Mouse (Mus musculus): ENCODE measurements around the gene Apof.

The Apof gene

GRCm38 (mm10) chr10:128298243-128298642, 29.8 kb downstream of the Apof start:
- peak; percentile 81 for DNase-seq (ENCODE audit: low spot score)

- no peak for DNase-seq (ENCODE audit: low spot score)
Observed at GRCm38 (mm10) chr10:128298702-128299171, 30.3 kb downstream of the Apof start, which contains the start of gene Il23a. Gene Il23a (minus strand): TSS chr10:128298752.

GRCm38 (mm10) chr10:128302357-128302756, 33.9 kb downstream of the Apof start:
- DNase-seq (ENCODE audit: low spot score): no peak

- no peak for DNase-seq (ENCODE audit: low spot score)
Observed at GRCm38 (mm10) chr10:128302785-128303125, 34.3 kb downstream of the Apof start.

GRCm38 (mm10) chr10:128303126-128304021, 34.9 kb downstream of the Apof start, which contains the start of gene Pan2:
Gene Pan2 (plus strand): TSS chr10:128303335.
- DNase-seq (ENCODE audit: low spot score): peak; percentile 99

GRCm38 (mm10) chr10:128309654-128310053, 41.2 kb downstream of the Apof start:
- DNase-seq (ENCODE audit: low spot score): no peak

GRCm38 (mm10) chr10:128310177-128310576, 41.7 kb downstream of the Apof start:
- DNase-seq (ENCODE audit: low spot score): peak; percentile 76

- no peak for DNase-seq (ENCODE audit: low spot score)
Observed at GRCm38 (mm10) chr10:128310902-128311301, 42.4 kb downstream of the Apof start.

- no peak for DNase-seq (ENCODE audit: low spot score)
Observed at GRCm38 (mm10) chr10:128315578-128315977, 47.1 kb downstream of the Apof start.
